Mouse (Mus musculus): ENCODE measurements at regions not wholly inside any gene's neighbourhood (a gene's known extent, or its start where the extent isn't known, plus 50 kb on each side); places are given as distances from the start of the nearest gene placed in this dataset.

- TF ChIP-seq POLR2A (IDR thresholded peaks at IDR 0.05; ENCODE audit: borderline replicate concordance, insufficient read depth, low read length) (no peak), CTCF (IDR thresholded peaks at IDR 0.05; ENCODE audit: borderline replicate concordance, insufficient read depth, low read depth, low read length) (no peak)
- Histone ChIP-seq H3K4me3 (replicated peaks; ENCODE audit: insufficient read depth, low read depth, low read length) (no peak overlapping the region), H3K4me1 (ENCODE audit: control insufficient read depth, insufficient read depth, low read length) (no peaks in the 10 kb centered on the region), H3K27me3 (ENCODE audit: control insufficient read depth, insufficient read depth, low read length) (no peaks in the 10 kb centered on the region), H3K27ac (ENCODE audit: insufficient read depth, low read length) (no peak overlapping the region)
- WGBS = 14% methylated on average over 3 of the region's 3 CpGs
- peak in 1 of 2 experiments; percentile 51 for DNase-seq
Observed at GRCm38 (mm10) chr3:49200596-49200995, 556.5 kb downstream of the Pcdh18 start.

GRCm38 (mm10) chr3:49185555-49185954 is 571.6 kb downstream of the Pcdh18 start:
- TF ChIP-seq CTCF (IDR thresholded peaks at IDR 0.05; ENCODE audit: borderline replicate concordance, insufficient read depth, low read depth, low read length) = no peak
- TF ChIP-seq POLR2A (IDR thresholded peaks at IDR 0.05; ENCODE audit: borderline replicate concordance, insufficient read depth, low read length) = no peak
- DNase-seq = peak; percentile 71 to 92
- no peak overlapping the region for H3K4me3 ChIP-seq (replicated peaks; ENCODE audit: insufficient read depth, low read depth, low read length)
- no peak overlapping the region for H3K27ac ChIP-seq (ENCODE audit: insufficient read depth, low read length)
- no peaks in the 10 kb centered on the region for H3K27me3 ChIP-seq (ENCODE audit: control insufficient read depth, insufficient read depth, low read length)
- no peaks in the 10 kb centered on the region for H3K4me1 ChIP-seq (ENCODE audit: control insufficient read depth, insufficient read depth, low read length)
- WGBS = 11% methylated on average over 1 of the region's 1 CpGs

Data from cerebellum, adult 2 months (tissue).